Mouse (Mus musculus): Measurements from ENCODE around the gene Maml2. TPM values are rescaled to one million over a fixed set of nuclear protein-coding genes. Genes with fewer than 3 reads are reported as not detected.
A peak's percentile ranks its signal among the peaks of the same experiment; 100 is the strongest.

The Maml2 gene
- polyA plus RNA-seq, 1 experiment = 1.5 TPM

DNA sequence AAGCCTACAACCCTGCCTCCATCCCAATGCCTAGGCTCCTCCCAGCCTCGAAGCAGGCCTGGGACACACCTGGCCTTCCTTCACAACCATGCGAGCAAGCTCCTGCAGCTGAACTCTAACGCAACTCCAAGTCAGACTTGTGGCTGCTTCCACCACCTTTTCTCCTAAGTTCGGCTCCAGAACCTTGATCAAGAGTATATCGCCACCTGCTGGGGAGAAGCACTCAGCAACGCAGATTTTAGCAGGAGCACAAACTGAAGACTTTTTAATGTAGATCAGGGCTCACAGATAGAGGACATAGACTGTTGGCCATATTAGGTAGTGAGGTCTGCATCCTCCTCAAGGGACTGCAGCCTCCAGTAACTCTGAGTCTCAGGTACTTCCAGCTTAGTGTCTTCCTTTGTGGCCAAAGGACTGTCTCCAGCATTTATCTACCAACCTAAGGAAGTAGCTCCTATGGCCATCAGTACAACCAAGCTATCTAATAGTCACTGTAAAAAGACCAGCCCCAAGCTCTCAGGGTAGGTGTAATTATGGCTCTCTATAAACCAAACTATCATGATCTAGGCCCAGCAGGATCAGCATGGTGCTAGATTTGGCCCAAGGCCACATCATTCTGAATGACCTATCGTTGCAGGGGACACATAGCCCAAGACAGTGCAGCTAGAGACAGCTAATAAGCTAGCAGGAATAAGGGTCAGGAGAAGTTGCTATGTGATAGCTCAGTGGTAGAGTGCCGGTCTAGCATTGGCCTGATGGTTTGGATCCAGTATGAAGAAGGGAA, 418.8 kb downstream of the Maml2 start:
- no peak overlapping the region for H3ac ChIP-seq (ENCODE audit: control insufficient read depth, insufficient read length, low read depth)
- H3K36me3 ChIP-seq (ENCODE audit: control insufficient read depth, insufficient read depth) = no peaks in the 10 kb centered on the region
- H3K79me2 ChIP-seq (ENCODE audit: control insufficient read depth, insufficient read depth) = no peaks in the 10 kb centered on the region
- no peak overlapping the region for H3K4me3 ChIP-seq (ENCODE audit: insufficient read depth, poor library complexity, severe bottlenecking)
- no peak for TF ChIP-seq MYOG (IDR thresholded peaks at IDR 0.05; ENCODE audit: control insufficient read depth, extremely low read depth, insufficient read length)
- no peak for TF ChIP-seq MYOD1 (IDR thresholded peaks at IDR 0.05; ENCODE audit: control insufficient read depth, insufficient read length, low read depth)
- TF ChIP-seq CTCF (IDR thresholded peaks at IDR 0.05; ENCODE audit: control insufficient read depth, insufficient read depth, insufficient read length) = peak; percentile 23
- TF ChIP-seq FOSL1 (IDR thresholded peaks at IDR 0.05; ENCODE audit: insufficient read depth, low read length, poor library complexity, severe bottlenecking) = no peak
- no peak for TF ChIP-seq MAX (IDR thresholded peaks at IDR 0.05)
- no peaks in the 10 kb centered on the region for H3K27me3 ChIP-seq (ENCODE audit: control insufficient read depth, insufficient read depth, insufficient read length)
- no peaks in the 10 kb centered on the region for H3K79me3 ChIP-seq (ENCODE audit: low read depth)

DNA sequence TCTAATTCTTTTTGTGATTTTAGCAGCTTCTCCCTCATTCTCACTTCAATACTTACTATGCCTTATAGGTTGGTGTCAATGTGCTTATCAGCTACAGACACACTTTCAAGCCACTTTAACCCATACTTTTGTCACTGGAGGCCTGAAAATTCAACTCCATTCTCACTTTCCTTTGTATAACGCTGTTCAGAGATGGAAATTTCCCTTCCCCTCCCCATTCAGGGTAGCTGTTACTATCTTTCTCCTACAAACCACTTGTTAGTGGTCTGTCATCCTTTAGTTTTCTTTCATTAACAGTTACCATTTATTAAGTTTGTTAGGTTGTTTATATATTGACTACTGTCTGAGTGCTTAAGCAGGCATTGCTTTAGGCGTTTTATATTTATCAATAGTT, 450.6 kb downstream of the Maml2 start, which contains the start of gene Mtmr2:
Gene Mtmr2 (plus strand): TSS at position 7 of the 394 bp plus-strand sequence.
- H3K79me2 ChIP-seq (ENCODE audit: control insufficient read depth, insufficient read depth) = peaks cover 49% of the 10 kb centered on the region
- no peaks in the 10 kb centered on the region for H3K27me3 ChIP-seq (ENCODE audit: control insufficient read depth, insufficient read depth, insufficient read length)
- no peaks in the 10 kb centered on the region for H3K36me3 ChIP-seq (ENCODE audit: control insufficient read depth, insufficient read depth)
- no peak for TF ChIP-seq MAX (IDR thresholded peaks at IDR 0.05)
- H3K79me3 ChIP-seq (ENCODE audit: low read depth) = peaks cover 41% of the 10 kb centered on the region
- H3K4me3 ChIP-seq (ENCODE audit: insufficient read depth, poor library complexity, severe bottlenecking) = peak within 1 kb of the TSS; percentile 64
- peak within 1 kb of the TSS; percentile 76 for H3ac ChIP-seq (ENCODE audit: control insufficient read depth, insufficient read length, low read depth)

DNA sequence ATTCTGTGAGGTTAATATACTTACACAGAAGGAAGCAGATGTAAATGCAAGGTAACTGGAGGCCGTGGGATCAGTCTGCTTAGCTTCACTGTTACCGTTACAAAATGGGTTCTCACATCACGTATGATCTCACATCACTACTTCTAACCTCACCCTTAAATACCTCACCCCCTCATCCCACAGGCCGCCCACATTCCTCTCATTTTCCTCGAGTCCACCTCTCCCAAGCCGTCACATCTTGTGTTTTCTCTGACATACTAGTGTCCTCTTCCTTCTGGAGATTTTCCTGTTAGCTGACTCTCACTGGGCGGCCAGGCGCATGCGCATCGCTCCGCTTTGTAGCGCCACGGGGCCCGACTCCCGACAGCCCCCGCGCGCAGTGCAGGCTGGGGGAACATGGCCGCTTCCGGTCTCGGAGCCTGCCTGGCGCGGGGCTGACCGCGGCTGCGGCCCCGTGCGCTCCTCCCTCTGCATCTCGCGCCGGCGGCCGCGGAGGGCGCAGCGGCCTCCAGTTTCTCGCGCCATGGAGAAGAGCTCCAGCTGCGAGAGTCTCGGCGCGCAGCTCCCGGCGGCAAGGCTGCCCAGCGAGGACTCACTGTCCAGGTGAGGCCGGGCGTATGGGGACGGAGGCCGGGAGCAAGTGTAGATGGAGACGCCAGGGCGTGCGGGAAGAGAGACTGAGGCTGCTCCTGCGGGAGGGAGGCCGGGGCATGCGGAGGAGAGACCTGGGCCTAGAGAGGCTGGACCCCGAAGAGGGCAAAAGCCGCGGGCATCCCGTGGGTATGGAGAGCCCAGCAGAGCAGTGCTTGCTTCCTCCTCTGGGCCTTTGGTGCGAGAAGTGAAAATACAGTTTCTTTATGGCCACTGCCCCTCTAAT, 451.3 kb downstream of the Maml2 start:
- H3K27me3 ChIP-seq (ENCODE audit: control insufficient read depth, insufficient read depth, insufficient read length) = no peaks in the 10 kb centered on the region
- H3ac ChIP-seq (ENCODE audit: control insufficient read depth, insufficient read length, low read depth) = peak overlapping the region; percentile 76
- no peaks in the 10 kb centered on the region for H3K36me3 ChIP-seq (ENCODE audit: control insufficient read depth, insufficient read depth)
- TF ChIP-seq FOSL1 (IDR thresholded peaks at IDR 0.05; ENCODE audit: insufficient read depth, low read length, poor library complexity, severe bottlenecking) = no peak
- no peak for TF ChIP-seq MYOG (IDR thresholded peaks at IDR 0.05; ENCODE audit: control insufficient read depth, extremely low read depth, insufficient read length)
- TF ChIP-seq MAX (IDR thresholded peaks at IDR 0.05) = no peak
- no peak for TF ChIP-seq CTCF (IDR thresholded peaks at IDR 0.05; ENCODE audit: control insufficient read depth, insufficient read depth, insufficient read length)
- no peak for TF ChIP-seq MYOD1 (IDR thresholded peaks at IDR 0.05; ENCODE audit: control insufficient read depth, insufficient read length, low read depth)
- TF ChIP-seq CEBPB (IDR thresholded peaks at IDR 0.05; ENCODE audit: low read depth) = no peak
- no peak for TF ChIP-seq USF1 (IDR thresholded peaks at IDR 0.05; ENCODE audit: low read depth)
- H3K79me2 ChIP-seq (ENCODE audit: control insufficient read depth, insufficient read depth) = peaks cover 55% of the 10 kb centered on the region
- peak overlapping the region; percentile 64 for H3K4me3 ChIP-seq (ENCODE audit: insufficient read depth, poor library complexity, severe bottlenecking)
- H3K79me3 ChIP-seq (ENCODE audit: low read depth) = peaks cover 47% of the 10 kb centered on the region

DNA sequence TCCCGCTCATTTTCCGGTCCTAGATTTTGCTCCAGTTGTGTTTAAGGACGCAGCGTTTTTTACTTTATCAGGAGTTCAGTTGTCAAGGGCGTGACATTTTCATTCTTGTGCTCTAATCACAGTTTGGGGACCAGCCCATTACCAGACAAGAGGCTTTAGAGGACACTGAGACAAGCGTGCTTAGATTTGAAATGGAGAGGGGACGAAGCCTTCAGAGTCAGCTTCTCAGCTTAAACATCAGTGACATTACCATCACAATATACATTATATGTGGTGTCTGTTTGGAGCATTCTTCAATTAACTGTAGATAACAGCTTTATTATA, 451.9 kb downstream of the Maml2 start:
- TF ChIP-seq CEBPB (IDR thresholded peaks at IDR 0.05; ENCODE audit: low read depth) (no peak), USF1 (IDR thresholded peaks at IDR 0.05; ENCODE audit: low read depth) (no peak), MYOD1 (IDR thresholded peaks at IDR 0.05; ENCODE audit: control insufficient read depth, insufficient read length, low read depth) (no peak), CTCF (IDR thresholded peaks at IDR 0.05; ENCODE audit: control insufficient read depth, insufficient read depth, insufficient read length) (no peak), MYOG (IDR thresholded peaks at IDR 0.05; ENCODE audit: control insufficient read depth, extremely low read depth, insufficient read length) (no peak), FOSL1 (IDR thresholded peaks at IDR 0.05; ENCODE audit: insufficient read depth, low read length, poor library complexity, severe bottlenecking) (no peak), MAX (IDR thresholded peaks at IDR 0.05) (no peak)
- Histone ChIP-seq H3K79me3 (ENCODE audit: low read depth) (peaks cover 48% of the 10 kb centered on the region), H3K4me3 (ENCODE audit: insufficient read depth, poor library complexity, severe bottlenecking) (peak overlapping the region; percentile 64), H3K36me3 (ENCODE audit: control insufficient read depth, insufficient read depth) (no peaks in the 10 kb centered on the region), H3ac (ENCODE audit: control insufficient read depth, insufficient read length, low read depth) (peak overlapping the region; percentile 76), H3K79me2 (ENCODE audit: control insufficient read depth, insufficient read depth) (peaks cover 57% of the 10 kb centered on the region), H3K27me3 (ENCODE audit: control insufficient read depth, insufficient read depth, insufficient read length) (no peaks in the 10 kb centered on the region)

DNA sequence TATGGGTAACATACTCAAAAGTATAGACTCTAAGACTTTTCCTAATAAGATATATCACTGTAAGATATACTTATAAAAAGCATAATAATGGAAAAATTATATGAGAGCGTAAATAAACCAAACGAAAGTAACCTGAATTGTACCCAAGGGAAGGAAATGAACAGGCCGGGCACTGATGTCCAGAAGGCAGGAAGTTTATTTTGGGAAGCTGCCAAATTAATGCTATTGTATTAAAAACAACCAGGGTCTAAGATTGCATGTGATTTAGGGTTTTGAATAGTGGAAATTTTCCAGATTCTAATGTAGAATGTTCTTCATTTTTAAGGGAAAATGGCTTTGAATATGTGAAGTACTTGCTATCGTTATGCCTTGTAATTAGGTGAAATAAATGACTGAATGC, 454.8 kb downstream of the Maml2 start:
- TF ChIP-seq CTCF (IDR thresholded peaks at IDR 0.05; ENCODE audit: control insufficient read depth, insufficient read depth, insufficient read length) = no peak
- no peak for TF ChIP-seq MAX (IDR thresholded peaks at IDR 0.05)
- no peak for TF ChIP-seq CEBPB (IDR thresholded peaks at IDR 0.05; ENCODE audit: low read depth)
- TF ChIP-seq MYOD1 (IDR thresholded peaks at IDR 0.05; ENCODE audit: control insufficient read depth, insufficient read length, low read depth) = no peak
- no peak for TF ChIP-seq FOSL1 (IDR thresholded peaks at IDR 0.05; ENCODE audit: insufficient read depth, low read length, poor library complexity, severe bottlenecking)
- no peak for TF ChIP-seq MYOG (IDR thresholded peaks at IDR 0.05; ENCODE audit: control insufficient read depth, extremely low read depth, insufficient read length)
- no peak for TF ChIP-seq USF1 (IDR thresholded peaks at IDR 0.05; ENCODE audit: low read depth)
- H3K36me3 ChIP-seq (ENCODE audit: control insufficient read depth, insufficient read depth) = no peaks in the 10 kb centered on the region
- no peaks in the 10 kb centered on the region for H3K27me3 ChIP-seq (ENCODE audit: control insufficient read depth, insufficient read depth, insufficient read length)
- no peak overlapping the region for H3ac ChIP-seq (ENCODE audit: control insufficient read depth, insufficient read length, low read depth)
- peaks cover 49% of the 10 kb centered on the region for H3K79me3 ChIP-seq (ENCODE audit: low read depth)
- no peak overlapping the region for H3K4me3 ChIP-seq (ENCODE audit: insufficient read depth, poor library complexity, severe bottlenecking)
- H3K79me2 ChIP-seq (ENCODE audit: control insufficient read depth, insufficient read depth) = peaks cover 57% of the 10 kb centered on the region

Small RNAs within 50 kb of the gene (microRNA-seq; reads per million reads assigned to microRNA genes)
- gene Gm22643 (ENCODE audit: borderline microRNAs expressed) = not detected

Other genes with a start within 250 kb of the Maml2 start
- gene Jrkl, start 52.1 kb upstream of the Maml2 start, polyA plus RNA-seq (2012; fragmentation: generic; extraction: Trizol) = 1.0 TPM
- gene Ccdc82, start 51.0 kb upstream of the Maml2 start, polyA plus RNA-seq (2012; fragmentation: generic; extraction: Trizol) = 1.8 TPM
- not detected for gene Gm17571, start 148.8 kb downstream of the Maml2 start, polyA plus RNA-seq (2012; fragmentation: generic; extraction: Trizol)

Data from C2C12 (cell line).